Mouse (Mus musculus) myocyte (in vitro differentiated cells): ENCODE measurements around the gene Lipa.

Experiments used
- E2F4 ChIP-seq: IDR thresholded peaks from one replicate; pipeline ENCODE4 v1.6.1; 2011; ENCODE audit warnings: mild to moderate bottlenecking, control low read depth, moderate library complexity; ENCODE audit not compliant: insufficient read depth
- MAX ChIP-seq: IDR thresholded peaks from one replicate; pipeline ENCODE4 v1.6.1; 2011; ENCODE audit warnings: low read depth, mild to moderate bottlenecking, control low read depth
- MYOG ChIP-seq, 3 experiments: IDR thresholded peaks; one replicate each; pipeline ENCODE4 v1.6.1; 2011; ENCODE audit warnings: control low read depth in 2 of 3, low read depth in 2 of 3, mild to moderate bottlenecking in 2 of 3; ENCODE audit not compliant: insufficient read length in 2 of 3, control insufficient read depth in 1 of 3, insufficient read depth in 1 of 3
- POLR2A ChIP-seq: IDR thresholded peaks from one replicate; pipeline ENCODE4 v1.6.1; 2011; ENCODE audit warnings: low read depth, mild to moderate bottlenecking, control low read depth, moderate library complexity; ENCODE audit not compliant: insufficient read length
- POLR2AphosphoS2 ChIP-seq: IDR thresholded peaks from one replicate; pipeline ENCODE4 v1.6.1; 2011; ENCODE audit warnings: low read depth, control low read depth; ENCODE audit not compliant: insufficient read length
- SRF ChIP-seq: IDR thresholded peaks from one replicate; pipeline ENCODE4 v1.6.1; 2011; ENCODE audit warnings: low read depth; ENCODE audit not compliant: control insufficient read depth, insufficient read length

GRCm38 (mm10) chr19:34464453-34464852 lies 62.8 kb downstream of the Lipa start:
- TF ChIP-seq POLR2AphosphoS2 (no peak), MYOG (IDR thresholded peaks at IDR 0.05; ENCODE audit: control insufficient read depth in 1 of 3, insufficient read depth in 1 of 3, insufficient read length in 2 of 3, low read depth in 2 of 3) (no peak), MAX (no peak), POLR2A (no peak), E2F4 (no peak), SRF (no peak)
